Mouse (Mus musculus): ENCODE measurements around the gene Kdm2b. TPM values are rescaled to one million over a fixed set of nuclear protein-coding genes. Genes with fewer than 3 reads are reported as not detected.
A peak's percentile ranks its signal among the peaks of the same experiment; 100 is the strongest.

The Kdm2b gene
- polyA plus RNA-seq, 1 experiment: 10.9 TPM

GRCm38 (mm10) chr5:122825099-122825498, 164.5 kb downstream of the Kdm2b start:
- 80% methylated on average over 8 of the region's 8 CpGs for WGBS
- Histone ChIP-seq H3K27ac (ENCODE audit: insufficient read depth, low read depth, low read length) (no peak overlapping the region), H3K27me3 (replicated peaks; ENCODE audit: control insufficient read depth, insufficient read depth, low read length) (no peaks in the 10 kb centered on the region), H3K36me3 (ENCODE audit: control insufficient read depth, insufficient read depth, low read length) (no peaks in the 10 kb centered on the region), H3K4me3 (ENCODE audit: insufficient read depth, low read depth, low read length) (no peak overlapping the region), H3K4me1 (ENCODE audit: control insufficient read depth, insufficient read depth, low read length) (0 out of 2 replicates have a peak, but pooled peaks cover 2% of the 10 kb centered on the region)
- TF ChIP-seq CTCF (conservative IDR thresholded peaks at IDR 0.05; ENCODE audit: insufficient read depth, insufficient read length, low read depth, low read length): no peak
- TF ChIP-seq POLR2A (IDR thresholded peaks at IDR 0.05; ENCODE audit: low read depth, low read length): no peak
- no peak for DNase-seq

GRCm38 (mm10) chr5:122824450-122824849, 165.2 kb downstream of the Kdm2b start:
- Histone ChIP-seq H3K27me3 (replicated peaks; ENCODE audit: control insufficient read depth, insufficient read depth, low read length) (no peaks in the 10 kb centered on the region), H3K36me3 (ENCODE audit: control insufficient read depth, insufficient read depth, low read length) (no peaks in the 10 kb centered on the region), H3K4me1 (ENCODE audit: control insufficient read depth, insufficient read depth, low read length) (0 out of 2 replicates have a peak, but pooled peaks cover 4% of the 10 kb centered on the region), H3K27ac (ENCODE audit: insufficient read depth, low read depth, low read length) (no peak overlapping the region), H3K4me3 (ENCODE audit: insufficient read depth, low read depth, low read length) (no peak overlapping the region)
- no peak for DNase-seq
- WGBS: 72% methylated on average over 6 of the region's 6 CpGs
- TF ChIP-seq CTCF (conservative IDR thresholded peaks at IDR 0.05; ENCODE audit: insufficient read depth, insufficient read length, low read depth, low read length) (no peak), POLR2A (IDR thresholded peaks at IDR 0.05; ENCODE audit: low read depth, low read length) (no peak)

GRCm38 (mm10) chr5:122823976-122824375, 165.6 kb downstream of the Kdm2b start:
- Histone ChIP-seq H3K36me3 (ENCODE audit: control insufficient read depth, insufficient read depth, low read length) (no peaks in the 10 kb centered on the region), H3K4me1 (ENCODE audit: control insufficient read depth, insufficient read depth, low read length) (0 out of 2 replicates have a peak, but pooled peaks cover 4% of the 10 kb centered on the region), H3K27me3 (replicated peaks; ENCODE audit: control insufficient read depth, insufficient read depth, low read length) (no peaks in the 10 kb centered on the region), H3K4me3 (ENCODE audit: insufficient read depth, low read depth, low read length) (no peak overlapping the region), H3K27ac (ENCODE audit: insufficient read depth, low read depth, low read length) (no peak overlapping the region)
- 57% methylated on average over 1 of the region's 1 CpGs for WGBS
- no peak for TF ChIP-seq CTCF (conservative IDR thresholded peaks at IDR 0.05; ENCODE audit: insufficient read depth, insufficient read length, low read depth, low read length)
- TF ChIP-seq POLR2A (IDR thresholded peaks at IDR 0.05; ENCODE audit: low read depth, low read length): no peak
- DNase-seq: no peak

- Histone ChIP-seq H3K4me3 (ENCODE audit: insufficient read depth, low read depth, low read length) (no peak overlapping the region), H3K27me3 (replicated peaks; ENCODE audit: control insufficient read depth, insufficient read depth, low read length) (no peaks in the 10 kb centered on the region), H3K27ac (ENCODE audit: insufficient read depth, low read depth, low read length) (no peak overlapping the region), H3K4me1 (ENCODE audit: control insufficient read depth, insufficient read depth, low read length) (0 out of 2 replicates have a peak, but pooled peaks cover 4% of the 10 kb centered on the region), H3K36me3 (ENCODE audit: control insufficient read depth, insufficient read depth, low read length) (no peaks in the 10 kb centered on the region; the same call in 1 of the 2 replicates)
- 94% methylated on average over 4 of the region's 4 CpGs for WGBS
- DNase-seq: no peak
- no peak for TF ChIP-seq POLR2A (IDR thresholded peaks at IDR 0.05; ENCODE audit: low read depth, low read length)
- no peak for TF ChIP-seq CTCF (conservative IDR thresholded peaks at IDR 0.05; ENCODE audit: insufficient read depth, insufficient read length, low read depth, low read length)
Observed at GRCm38 (mm10) chr5:122822441-122822840, 167.2 kb downstream of the Kdm2b start.

GRCm38 (mm10) chr5:122821524-122821885, 168.1 kb downstream of the Kdm2b start:
- peak overlapping the region; percentile 78 for H3K27ac ChIP-seq (ENCODE audit: insufficient read depth, low read depth, low read length)
- DNase-seq: no peak
- H3K4me3 ChIP-seq (ENCODE audit: insufficient read depth, low read depth, low read length): peak overlapping the region; percentile 42
- TF ChIP-seq POLR2A (IDR thresholded peaks at IDR 0.05; ENCODE audit: low read depth, low read length): no peak
- TF ChIP-seq CTCF (conservative IDR thresholded peaks at IDR 0.05; ENCODE audit: insufficient read depth, insufficient read length, low read depth, low read length): no peak
- under 1% methylated on average over 10 of the region's 10 CpGs for WGBS
- 0 out of 2 replicates have a peak, but pooled peaks cover 4% of the 10 kb centered on the region for H3K4me1 ChIP-seq (ENCODE audit: control insufficient read depth, insufficient read depth, low read length)
- H3K27me3 ChIP-seq (replicated peaks; ENCODE audit: control insufficient read depth, insufficient read depth, low read length): no peaks in the 10 kb centered on the region
- H3K36me3 ChIP-seq (ENCODE audit: control insufficient read depth, insufficient read depth, low read length): peaks cover 2% of the 10 kb centered on the region; the same call in 1 of the 2 replicates

- Histone ChIP-seq H3K27me3 (replicated peaks; ENCODE audit: control insufficient read depth, insufficient read depth, low read length) (no peaks in the 10 kb centered on the region), H3K27ac (ENCODE audit: insufficient read depth, low read depth, low read length) (peak within 1 kb of the TSS; percentile 81), H3K4me3 (ENCODE audit: insufficient read depth, low read depth, low read length) (peak within 1 kb of the TSS; percentile 76), H3K36me3 (ENCODE audit: control insufficient read depth, insufficient read depth, low read length) (peaks cover 2% of the 10 kb centered on the region; the same call in 1 of the 2 replicates), H3K4me1 (ENCODE audit: control insufficient read depth, insufficient read depth, low read length) (0 out of 2 replicates have a peak, but pooled peaks cover 4% of the 10 kb centered on the region)
- TF ChIP-seq CTCF (conservative IDR thresholded peaks at IDR 0.05; ENCODE audit: insufficient read depth, insufficient read length, low read depth, low read length) (no peak), POLR2A (IDR thresholded peaks at IDR 0.05; ENCODE audit: low read depth, low read length) (peak; percentile 28)
- DNase-seq: peak; percentile 97
- WGBS: under 1% methylated on average over 55 of the region's 55 CpGs
Observed at GRCm38 (mm10) chr5:122820777-122821523, 168.7 kb downstream of the Kdm2b start, which contains the start of gene Anapc5. Gene Anapc5, minus strand, starts transcription at chr5:122821339.

Other genes with a start within 250 kb of the Kdm2b start
- 17.7 and 18.8 TPM in 2 replicates for gene Camkk2, start 210.4 kb downstream of the Kdm2b start, polyA plus RNA-seq (2012; rRNA removed)
- 209 and 220 TPM in 2 replicates for gene Anapc5, start 168.5 kb downstream of the Kdm2b start, polyA plus RNA-seq (2012; rRNA removed)
- 12.8 and 13.0 TPM in 2 replicates for gene Rnf34, start 139.8 kb downstream of the Kdm2b start, polyA plus RNA-seq (2012; rRNA removed)
- gene Orai1, start 25.3 kb upstream of the Kdm2b start, polyA plus RNA-seq (2012; rRNA removed): 63.2 and 90.6 TPM in 2 replicates
- gene Morn3, start 57.2 kb upstream of the Kdm2b start, polyA plus RNA-seq (2012; rRNA removed): 0.06 and 0.08 TPM in 2 replicates
- gene Tmem120b, start 78.6 kb upstream of the Kdm2b start, polyA plus RNA-seq (2012; rRNA removed): 9.9 and 12.7 TPM in 2 replicates
- 12.1 and 13.4 TPM in 2 replicates for gene Rhof, start 142.9 kb upstream of the Kdm2b start, polyA plus RNA-seq (2012; rRNA removed)
- gene Setd1b, start 152.4 kb upstream of the Kdm2b start, polyA plus RNA-seq (2012; rRNA removed): 6.7 and 8.8 TPM in 2 replicates
- gene Psmd9, start 179.6 kb upstream of the Kdm2b start, polyA plus RNA-seq (2012; rRNA removed): 34.2 and 35.1 TPM in 2 replicates
- gene Hpd, start 192.9 kb upstream of the Kdm2b start, polyA plus RNA-seq (2012; rRNA removed): 418 and 439 TPM in 2 replicates